Mouse (Mus musculus) E14TG2a.4 (cell line): ENCODE data around the gene Mia3.
"Not testable (repeated sequence)": the region's sequence is repeated elsewhere in the genome, so short reads cannot be mapped to it uniquely, and the experiment has no call there.

Source experiments
- CTCF ChIP-seq: conservative IDR thresholded peaks from 2 replicates; pipeline ENCODE4 v1.5.1; 2014; ENCODE audit warnings: low read length
- NANOG ChIP-seq: IDR thresholded peaks from 2 replicates; pipeline ENCODE4 v1.6.1; 2014; ENCODE audit warnings: borderline replicate concordance, low read length, mixed read lengths
- POU5F1 ChIP-seq: IDR thresholded peaks from 2 replicates; pipeline ENCODE4 v1.6.1; 2014; ENCODE audit warnings: low read length, borderline replicate concordance

GRCm38 (mm10) chr1:183322496-183322895, 46.9 kb downstream of the Mia3 start:
- not testable (repeated sequence) for TF ChIP-seq CTCF, POU5F1, NANOG
